Mouse (Mus musculus): Measurements from ENCODE around the gene Cadps.

- TF ChIP-seq CTCF (IDR thresholded peaks at IDR 0.05; ENCODE audit: borderline replicate concordance, control insufficient read depth, extremely low read depth, insufficient read depth, low read length, poor library complexity) (no peak), POLR2A (IDR thresholded peaks at IDR 0.05; ENCODE audit: control insufficient read depth, extremely low read depth, insufficient read depth, low read length, poor library complexity) (no peak)
These were observed 268.4 kb downstream of the Cadps start for GRCm38 (mm10) chr14:12554486-12554885.
